Mouse (Mus musculus) stomach, embryonic 15.5 days (tissue): ENCODE results near the gene Slc16a3. TPM values are rescaled to one million over a fixed set of nuclear protein-coding genes. Genes with fewer than 3 reads are reported as not detected.

Source experiments
- ATAC-seq: fragments of 200-750 bp; cut with Nextera tagmentation; 2 replicates; pipeline ENCODE4 v1.8.0; 2017; ENCODE audit warnings: low read depth, moderate number of reproducible peaks, moderate TSS enrichment; ENCODE audit not compliant: insufficient read depth, low FRiP score
- H3K27ac ChIP-seq: fragments of 300-500 bp; sonication (generic); 2 replicates; pipeline ENCODE4 v1.5.1; 2015; ENCODE audit warnings: mild to moderate bottlenecking, inconsistent platforms
- H3K27me3 ChIP-seq: fragments of 300-500 bp; sonication (generic); replicated peaks from 2 replicates; pipeline ENCODE4 v1.6.1; 2015; ENCODE audit warnings: inconsistent platforms
- H3K36me3 ChIP-seq: fragments of 300-500 bp; sonication (generic); 2 replicates; pipeline ENCODE4 v1.6.1; 2015; ENCODE audit warnings: inconsistent platforms
- H3K4me1 ChIP-seq: fragments of 300-500 bp; sonication (generic); 2 replicates; pipeline ENCODE4 v1.6.1; 2015; ENCODE audit warnings: inconsistent platforms
- H3K4me2 ChIP-seq: fragments of 300-500 bp; sonication (generic); 2 replicates; pipeline ENCODE4 v1.6.1; 2015; ENCODE audit warnings: mild to moderate bottlenecking, inconsistent platforms
- H3K4me3 ChIP-seq: fragments of 300-500 bp; sonication (generic); replicated peaks from 2 replicates; pipeline ENCODE4 v1.5.1; 2015; ENCODE audit warnings: inconsistent platforms
- H3K9ac ChIP-seq: fragments of 300-500 bp; sonication (generic); 2 replicates; pipeline ENCODE4 v1.6.1; 2015; ENCODE audit warnings: inconsistent platforms
- H3K9me3 ChIP-seq: fragments of 300-500 bp; sonication (generic); 2 replicates; pipeline ENCODE4 v1.6.1; 2016; ENCODE audit warnings: inconsistent platforms
- WGBS: fragments of 180-500 bp; shearing (Covaris S2); methylation state at CpG from one replicate; pipeline ENCODE4 v1.1.7; 2015; 5-methylcytosine and 5-hydroxymethylcytosine counted together
- polyA plus RNA-seq: library from polyadenylated mRNA; unstranded; fragments of >200 nt; fragmentation: Nextera tagmentation; extraction: Ambion mirVana; gene quantifications from 2 replicates; pipeline ENCODE4 v1.2.1, GENCODE M21; 2015

The Slc16a3 gene
- polyA plus RNA-seq, 1 experiment from 2014 or later = 57.7 TPM

- Histone ChIP-seq H3K9me3 (no peaks in the 10 kb centered on the region), H3K4me1 (0 out of 2 replicates have a peak, but pooled peaks cover 2% of the 10 kb centered on the region), H3K27ac (no peak overlapping the region), H3K9ac (no peak overlapping the region), H3K4me3 (no peak overlapping the region), H3K36me3 (no peaks in the 10 kb centered on the region), H3K4me2 (no peak overlapping the region), H3K27me3 (no peaks in the 10 kb centered on the region)
- WGBS = 27% methylated on average over 4 of the region's 4 CpGs
- ATAC-seq = no peak
Observed at GRCm38 (mm10) chr11:121001966-121002365, 53.7 kb downstream of the Slc16a3 start.

- Histone ChIP-seq H3K9me3 (no peaks in the 10 kb centered on the region), H3K9ac (no peak overlapping the region), H3K4me2 (no peak overlapping the region), H3K4me3 (no peak overlapping the region), H3K27me3 (no peaks in the 10 kb centered on the region), H3K27ac (no peak overlapping the region), H3K4me1 (0 out of 2 replicates have a peak, but pooled peaks cover 2% of the 10 kb centered on the region), H3K36me3 (no peaks in the 10 kb centered on the region)
- 46% methylated on average over 5 of the region's 5 CpGs for WGBS
- ATAC-seq = no peak
Observed at GRCm38 (mm10) chr11:121004281-121004680, 56.0 kb downstream of the Slc16a3 start.

GRCm38 (mm10) chr11:121006184-121006583 lies 57.9 kb downstream of the Slc16a3 start:
- ATAC-seq = no peak
- Histone ChIP-seq H3K4me3 (no peak overlapping the region), H3K9ac (no peak overlapping the region), H3K4me1 (0 out of 2 replicates have a peak, but pooled peaks cover 2% of the 10 kb centered on the region), H3K4me2 (no peak overlapping the region), H3K27ac (no peak overlapping the region), H3K27me3 (no peaks in the 10 kb centered on the region), H3K9me3 (no peaks in the 10 kb centered on the region), H3K36me3 (no peaks in the 10 kb centered on the region)
- WGBS = 63% methylated on average over 6 of the region's 6 CpGs

DNA sequence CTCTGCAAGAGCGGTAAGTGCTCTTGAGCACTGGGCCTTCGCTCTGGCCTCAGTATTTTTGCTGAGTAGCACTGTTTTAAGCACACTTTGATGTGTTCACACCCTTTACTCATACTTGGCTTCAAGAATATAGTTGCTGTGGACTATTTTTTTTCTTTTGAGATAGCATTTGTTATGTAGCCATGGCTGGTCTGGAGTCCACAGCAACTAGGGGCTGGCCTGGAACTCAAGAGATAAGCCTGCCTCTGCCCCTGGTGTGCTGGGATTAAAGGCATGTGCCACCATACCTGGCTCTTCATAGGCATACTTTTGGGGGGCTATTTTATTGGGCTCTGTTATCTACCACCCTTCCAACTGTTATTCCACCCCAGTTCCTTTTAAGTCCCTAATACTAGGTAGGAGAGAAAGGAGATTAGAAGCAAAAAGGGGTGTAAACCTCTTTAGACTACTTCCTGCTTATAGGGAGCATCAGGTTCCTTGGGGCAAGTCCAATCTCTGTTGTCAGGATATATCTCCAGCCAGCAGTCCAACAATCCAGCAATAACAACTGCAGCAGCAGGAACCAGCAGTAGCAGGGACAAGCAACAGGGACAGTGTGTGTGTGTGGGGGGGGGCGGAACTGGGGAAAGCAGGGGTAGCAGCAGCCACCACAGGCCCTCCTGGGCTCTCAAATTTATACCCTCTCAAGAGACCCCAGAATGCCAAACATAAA lies 61.9 kb downstream of the Slc16a3 start:
- Histone ChIP-seq H3K27ac (no peak overlapping the region), H3K4me1 (peaks cover 3% of the 10 kb centered on the region; the same call in 1 of the 2 replicates), H3K9me3 (no peaks in the 10 kb centered on the region), H3K27me3 (no peaks in the 10 kb centered on the region), H3K9ac (no peak overlapping the region), H3K4me2 (no peak overlapping the region), H3K4me3 (no peak overlapping the region), H3K36me3 (no peaks in the 10 kb centered on the region)
- ATAC-seq = no peak
- 90% methylated on average over 3 of the region's 3 CpGs for WGBS

Other genes with a start within 250 kb of the Slc16a3 start
- gene Cenpx, start 234.7 kb upstream of the Slc16a3 start, polyA plus RNA-seq = 155 and 158 TPM in 2 replicates
- 55.7 and 57.3 TPM in 2 replicates for gene Lrrc45, start 234.6 kb upstream of the Slc16a3 start, polyA plus RNA-seq
- gene Rac3, start 227.0 kb upstream of the Slc16a3 start, polyA plus RNA-seq = 36.4 and 39.4 TPM in 2 replicates
- gene Dcxr, start 221.2 kb upstream of the Slc16a3 start, polyA plus RNA-seq = 31.6 and 33.5 TPM in 2 replicates
- 54.5 and 82.4 TPM in 2 replicates for gene Cbr2, start 216.4 kb upstream of the Slc16a3 start, polyA plus RNA-seq
- gene Hmga1b, start 185.7 kb upstream of the Slc16a3 start, polyA plus RNA-seq = 4.3 and 9.3 TPM in 2 replicates
- 35.8 and 40.9 TPM in 2 replicates for gene Rfng, start 164.3 kb upstream of the Slc16a3 start, polyA plus RNA-seq
- gene Gps1, start 164.2 kb upstream of the Slc16a3 start, polyA plus RNA-seq = 157 and 172 TPM in 2 replicates
- gene Dus1l, start 152.1 kb upstream of the Slc16a3 start, polyA plus RNA-seq = 69.2 and 79.0 TPM in 2 replicates
- gene Fasn, start 123.9 kb upstream of the Slc16a3 start, polyA plus RNA-seq = 45.9 and 46.3 TPM in 2 replicates
- 4.5 and 5.6 TPM in 2 replicates for gene Ccdc57, start 15.6 kb upstream of the Slc16a3 start, polyA plus RNA-seq
- gene Csnk1d, start 42.9 kb downstream of the Slc16a3 start, polyA plus RNA-seq = 110 and 119 TPM in 2 replicates
- 2.6 and 3.3 TPM in 2 replicates for gene Cd7, start 90.9 kb downstream of the Slc16a3 start, polyA plus RNA-seq
- gene Sectm1b, start 115.1 kb downstream of the Slc16a3 start, polyA plus RNA-seq = 0.92 and 1.3 TPM in 2 replicates
- gene Sectm1a, start 132.7 kb downstream of the Slc16a3 start, polyA plus RNA-seq = 0.57 and 0.93 TPM in 2 replicates
- not detected in 2 replicates for gene Tex19.2, start 170.2 kb downstream of the Slc16a3 start, polyA plus RNA-seq
- 0.08 TPM in 1 of 2 replicates, not detected in the other for gene Tex19.1, start 197.7 kb downstream of the Slc16a3 start, polyA plus RNA-seq
- not detected in 2 replicates for gene Uts2r, start 211.8 kb downstream of the Slc16a3 start, polyA plus RNA-seq